Mouse (Mus musculus) cerebral cortex, adult 2 months (tissue): ENCODE measurements around the gene Fgg.

Source experiments
- WGBS: fragments of 180-500 bp; shearing (Covaris S2); methylation state at CpG from one replicate; pipeline ENCODE4 v1.1.7; 2018; 5-methylcytosine and 5-hydroxymethylcytosine counted together

Fgg gene

GRCm38 (mm10) chr3:83007557-83007956, at the start of gene Fgg:
TSS of gene Fgg (plus strand) at chr3:83007724.
- 71% methylated on average over 7 of the region's 7 CpGs for WGBS

GRCm38 (mm10) chr3:82971046-82971445, 36.5 kb upstream of the Fgg start:
- 82% methylated on average over 3 of the region's 3 CpGs for WGBS

GRCm38 (mm10) chr3:82980818-82981217, 26.7 kb upstream of the Fgg start:
- WGBS, result 63% methylated on average over 6 of the region's 6 CpGs

GRCm38 (mm10) chr3:82981861-82982260, 25.7 kb upstream of the Fgg start:
- 70% methylated on average over 8 of the region's 8 CpGs for WGBS

- 64% methylated on average over 2 of the region's 2 CpGs for WGBS
Measured at GRCm38 (mm10) chr3:82984840-82985239, 22.7 kb upstream of the Fgg start.

- 81% methylated on average over 12 of the region's 12 CpGs for WGBS
Measured at GRCm38 (mm10) chr3:82991963-82992362, 15.6 kb upstream of the Fgg start.

- WGBS, result 98% methylated on average over 6 of the region's 6 CpGs
Measured at GRCm38 (mm10) chr3:82992956-82993355, 14.6 kb upstream of the Fgg start.

- 9% methylated on average over 24 of the region's 24 CpGs for WGBS
Measured at GRCm38 (mm10) chr3:82995368-82995767, 12.2 kb upstream of the Fgg start.

- 87% methylated on average over 3 of the region's 3 CpGs for WGBS
Measured at GRCm38 (mm10) chr3:82996656-82997055, 10.9 kb upstream of the Fgg start.

- WGBS, result 28% methylated on average over 8 of the region's 8 CpGs
Measured at GRCm38 (mm10) chr3:82998772-82999463, 8.6 kb upstream of the Fgg start.

GRCm38 (mm10) chr3:82999995-83000394, 7.5 kb upstream of the Fgg start:
- 84% methylated on average over 9 of the region's 9 CpGs for WGBS

GRCm38 (mm10) chr3:83002191-83002590, 5.3 kb upstream of the Fgg start:
- WGBS, result 4% methylated on average over 2 of the region's 2 CpGs

GRCm38 (mm10) chr3:83003068-83003467, 4.5 kb upstream of the Fgg start:
- 93% methylated on average over 8 of the region's 8 CpGs for WGBS

GRCm38 (mm10) chr3:83004801-83005200, 2.7 kb upstream of the Fgg start:
- 94% methylated on average over 7 of the region's 7 CpGs for WGBS

GRCm38 (mm10) chr3:83010291-83010690, 2.8 kb downstream of the Fgg start:
- WGBS, result 81% methylated on average over 11 of the region's 11 CpGs

GRCm38 (mm10) chr3:83011136-83011535, 3.6 kb downstream of the Fgg start:
- 85% methylated on average over 4 of the region's 4 CpGs for WGBS

- 85% methylated on average over 4 of the region's 4 CpGs for WGBS
Measured at GRCm38 (mm10) chr3:83011565-83011964, 4.0 kb downstream of the Fgg start.

- 94% methylated on average over 19 of the region's 19 CpGs for WGBS
Measured at GRCm38 (mm10) chr3:83012636-83013035, 5.1 kb downstream of the Fgg start.

- 90% methylated on average over 10 of the region's 10 CpGs for WGBS
Measured at GRCm38 (mm10) chr3:83013951-83014350, 6.4 kb downstream of the Fgg start.

GRCm38 (mm10) chr3:83016236-83016635, 8.7 kb downstream of the Fgg start:
- WGBS, result 77% methylated on average over 1 of the region's 1 CpGs

- WGBS, result 89% methylated on average over 2 of the region's 2 CpGs
Measured at GRCm38 (mm10) chr3:83020387-83020786, 12.9 kb downstream of the Fgg start.

- 83% methylated on average over 5 of the region's 5 CpGs for WGBS
Measured at GRCm38 (mm10) chr3:83021176-83021575, 13.7 kb downstream of the Fgg start.

- WGBS, result 74% methylated on average over 6 of the region's 6 CpGs
Measured at GRCm38 (mm10) chr3:83025036-83025435, 17.5 kb downstream of the Fgg start.
